8 mouse cellular contexts compared by ENCODE assay signal in genomic region chr9:41890273-41891141, GRCm38 (mm10).
A peak's percentile ranks its signal among the peaks of the same experiment; 100 is the strongest.
DNase-seq lines count a peak whose midpoint lies in the region; ATAC-seq and TF ChIP-seq lines count a peak whose summit lies in the region.

No protein-coding gene starts in this region.

- peak overlapping the region; percentile 99 for H3K27ac ChIP-seq in forebrain, postnatal 0 days (ENCODE audit: low read depth, low read length)
- H3K27ac ChIP-seq in liver, embryonic 16.5 days (ENCODE audit: low read length): no peak overlapping the region

- H3K27me3 ChIP-seq in forebrain, postnatal 0 days (ENCODE audit: insufficient read depth, low read length): no peaks in the 10 kb centered on the region
- H3K27me3 ChIP-seq in liver, embryonic 16.5 days (ENCODE audit: control insufficient read depth, insufficient read depth, low read depth, low read length): no peaks in the 10 kb centered on the region; the same call in 1 of the 2 replicates

- H3K9ac ChIP-seq in forebrain, postnatal 0 days: peak overlapping the region; percentile 79
- 0 out of 2 replicates have a peak overlapping the region, but pooled peaks have one; percentile 28 for H3K9ac ChIP-seq in liver, embryonic 16.5 days (ENCODE audit: low read depth, low read length)

- TF ChIP-seq CTCF in forebrain, postnatal 0 days (IDR thresholded peaks at IDR 0.05; ENCODE audit: low read depth): peak; percentile 33; the same call in 1 of the 2 replicates

- H3K9me3 ChIP-seq in forebrain, postnatal 0 days (ENCODE audit: low read length): no peaks in the 10 kb centered on the region
- no peaks in the 10 kb centered on the region for H3K9me3 ChIP-seq in liver, embryonic 16.5 days (replicated peaks; ENCODE audit: control insufficient read depth, low read length)

- peak; percentile 88 for ATAC-seq in forebrain, postnatal 0 days
- ATAC-seq in liver, embryonic 16.5 days (ENCODE audit: low read depth): peak; percentile 50

- peak overlapping the region; percentile 61 for H3K4me2 ChIP-seq in forebrain, postnatal 0 days (ENCODE audit: low read depth)
- H3K4me2 ChIP-seq in liver, embryonic 16.5 days (ENCODE audit: low read depth, low read length): peak overlapping the region; percentile 44

- peak overlapping the region; percentile 31 for H3K4me3 ChIP-seq in forebrain, postnatal 0 days (ENCODE audit: low read depth, low read length)
- H3K4me3 ChIP-seq in liver, embryonic 16.5 days (ENCODE audit: low read depth, low read length): peak overlapping the region; percentile 21; the same call in 1 of the 2 replicates

- no peaks in the 10 kb centered on the region for H3K36me3 ChIP-seq in forebrain, postnatal 0 days (ENCODE audit: insufficient read depth)
- H3K36me3 ChIP-seq in liver, embryonic 16.5 days (ENCODE audit: control insufficient read depth, insufficient read depth): no peaks in the 10 kb centered on the region

- DNase-seq in Muller cell, postnatal 12 days (ENCODE audit: inconsistent ontology term): peak; percentile 85
- peak; percentile 18 for DNase-seq in cerebellum, adult 8-10 months
- peak; percentile 89 for DNase-seq in forebrain, postnatal 0 days
- DNase-seq in heart, postnatal 14 days: peak; percentile 75 to 77
- peak; percentile 67 to 79 for DNase-seq in layer of hippocampus, adult 8-10 months (ENCODE audit: low spot score in 2 of 2)
- DNase-seq in ovary, adult 18-20 months (ENCODE audit: low spot score): peak; percentile 46
- peak; percentile 66 for DNase-seq in yolk sac, embryonic 10.5 days (ENCODE audit: low spot score)

- intact Hi-C loops in heart, postnatal 14 days (cut with DNase I): loop anchor here (5.0 kb wide), 1 partner anchor 57 kb away; no protein-coding TSS in a partner anchor

- WGBS in forebrain, postnatal 0 days: 1% methylated on average over 40 of the region's 42 CpGs
- 4% methylated on average over 42 of the region's 42 CpGs for WGBS in liver, embryonic 16.5 days (ENCODE audit: insufficient replicate concordance)

- H3K4me1 ChIP-seq in forebrain, postnatal 0 days (ENCODE audit: insufficient read depth): peaks cover 20% of the 10 kb centered on the region
- H3K4me1 ChIP-seq in liver, embryonic 16.5 days (ENCODE audit: control insufficient read depth, low read depth, low read length): peaks cover 4% of the 10 kb centered on the region

Comparison
In these comparisons a context has a peak if more than half of its experiments do, and no peak if none do; other contexts are left out.
1. DNase-seq: peak in every context shown above with its lines; median percentile 89 in forebrain, postnatal 0 days; 85 in Muller cell, postnatal 12 days; 76 in heart, postnatal 14 days; 73 in layer of hippocampus, adult 8-10 months; 66 in yolk sac, embryonic 10.5 days; 46 in ovary, adult 18-20 months; 18 in cerebellum, adult 8-10 months.